Comparison of ENCODE assay signal across 9 mouse cellular contexts in the genomic region with DNA sequence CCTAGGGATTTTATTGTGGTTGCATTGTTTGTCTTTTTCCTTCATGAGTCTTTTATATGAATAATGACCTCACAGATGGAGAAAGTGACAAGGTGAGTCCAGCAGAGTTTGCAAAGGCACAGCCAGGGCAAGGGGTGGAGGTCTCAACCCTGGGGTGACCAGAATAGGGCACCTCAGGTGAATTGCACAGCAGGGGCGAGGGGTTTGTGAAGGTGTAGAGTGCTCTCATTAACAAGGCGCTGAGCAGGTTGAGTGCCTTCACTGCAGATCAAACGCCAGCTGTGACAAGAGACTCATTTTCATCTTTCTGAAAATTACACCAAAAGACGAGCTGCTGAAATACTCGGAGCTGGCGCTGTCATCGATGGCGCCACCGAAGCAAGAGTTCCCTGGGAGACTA. TPM values are rescaled to one million over a fixed set of nuclear protein-coding genes. Genes with fewer than 3 reads are reported as not detected.
DNase-seq lines count a peak whose midpoint lies in the region; ATAC-seq lines count a peak whose summit lies in the region.
"Had no signal": no experiment of that assay in that cellular context is flagged by ENCODE, and none has a peak within 500 bp of the region (broad histone marks: within the 10 kb centered on the region; RNA-seq: fewer than 3 reads in every experiment).

No protein-coding gene starts in this region.

- no peak overlapping the region for H3K9ac ChIP-seq in limb, embryonic 12.5 days (replicated peaks)
- H3K9ac ChIP-seq: liver, embryonic 13.5 days had no signal

- no peak for ATAC-seq in limb, embryonic 12.5 days (ENCODE audit: insufficient number of reproducible peaks, insufficient read depth, low FRiP score, low TSS enrichment, low read depth)

- peak overlapping the region; percentile 73 for H3K4me3 ChIP-seq in limb, embryonic 12.5 days (replicated peaks)

- H3K27me3 ChIP-seq in limb, embryonic 12.5 days, result peaks cover 93% of the 10 kb centered on the region

- H3K36me3 ChIP-seq in limb, embryonic 12.5 days, result no peaks in the 10 kb centered on the region
- H3K36me3 ChIP-seq: liver, embryonic 13.5 days had no signal

- no peak overlapping the region for H3K27ac ChIP-seq in limb, embryonic 12.5 days
- H3K27ac ChIP-seq: liver, embryonic 13.5 days had no signal

- 14% methylated on average over 9 of the region's 9 CpGs for WGBS in limb, embryonic 12.5 days

- intact Hi-C loops in heart, postnatal 10 days (cut with DNase I), result no loop called here

- H3K9me3 ChIP-seq in limb, embryonic 12.5 days, result no peaks in the 10 kb centered on the region
- H3K9me3 ChIP-seq: liver, embryonic 13.5 days had no signal

- peak overlapping the region; percentile 97 for H3K4me2 ChIP-seq in limb, embryonic 12.5 days

- peaks cover 15% of the 10 kb centered on the region for H3K4me1 ChIP-seq in limb, embryonic 12.5 days (replicated peaks)

- peak; percentile 71 for DNase-seq in heart, adult 11 months
- no peak for DNase-seq in heart, postnatal 10 days
- DNase-seq in right cerebral cortex, postnatal 10 days (ENCODE audit: low spot score in 2 of 2), result peak; percentile 34 to 47
- DNase-seq in right cerebral cortex, postnatal 14 days, result no peak
- DNase-seq in spleen, adult 12 weeks (ENCODE audit: low spot score), result no peak
- DNase-seq in layer of hippocampus, adult 9-10 months (ENCODE audit: low spot score), result no peak
- DNase-seq in c-Kit-positive CD71-positive TER-119-positive erythroid progenitor cells, embryonic 14.5 days (ENCODE audit: low spot score), result no peak
- DNase-seq: liver, embryonic 13.5 days had no signal

RNA-seq across cellular contexts. Expression of gene Gbx2, which starts 36.6 kb away (rescaled TPM):
- not detected for total RNA-seq in heart, postnatal 10 days (2021)
- polyA plus RNA-seq in limb, embryonic 12.5 days (2016; fragmentation: Nextera tagmentation; extraction: Ambion mirVana), result 0.22 TPM in 1 of 2 replicates, not detected in the other

RNA-seq across cellular contexts. Expression of gene Asb18, which starts 46.9 kb away (rescaled TPM):
- total RNA-seq in heart, postnatal 10 days (2021), result 1 to 10 TPM; 6.3 to 8.0 TPM
- 0.05 TPM in 1 of 2 replicates, not detected in the other for polyA plus RNA-seq in limb, embryonic 12.5 days (2016; fragmentation: Nextera tagmentation; extraction: Ambion mirVana)
- polyA plus RNA-seq: liver, embryonic 13.5 days had no signal

Comparison
In these comparisons a context has a peak if more than half of its experiments do, and no peak if none do; other contexts are left out.
1. DNase-seq: peak in heart, adult 11 months (single experiment) and right cerebral cortex, postnatal 10 days (2 of 2); none in heart, postnatal 10 days (0 of 2), right cerebral cortex, postnatal 14 days (single experiment), spleen, adult 12 weeks (single experiment), layer of hippocampus, adult 9-10 months (single experiment) and c-Kit-positive CD71-positive TER-119-positive erythroid progenitor cells, embryonic 14.5 days (single experiment).